In genomic region chr5:22094043-22094442, GRCm38 (mm10) we compare ENCODE assay signal across 14 mouse cellular contexts.
"Had no signal": no experiment of that assay in that cellular context is flagged by ENCODE, and none has a peak within 500 bp of the region (broad histone marks: within the 10 kb centered on the region; RNA-seq: fewer than 3 reads in every experiment).

No protein-coding gene starts in this region.

- ATAC-seq: lung, postnatal 0 days had no signal

- H3K27me3 ChIP-seq: liver, embryonic 15.5 days; midbrain, embryonic 15.5 days; neural tube, embryonic 13.5 days had no signal

- H3K9me3 ChIP-seq: limb, embryonic 10.5 days; liver, embryonic 15.5 days; midbrain, embryonic 10.5 days; midbrain, embryonic 15.5 days; neural tube, embryonic 13.5 days had no signal

- H3K4me1 ChIP-seq: liver, embryonic 15.5 days; midbrain, embryonic 10.5 days had no signal

- H3K4me2 ChIP-seq: liver, embryonic 11.5 days; liver, embryonic 15.5 days; midbrain, embryonic 15.5 days; neural tube, embryonic 13.5 days had no signal

- H3K9ac ChIP-seq: liver, embryonic 15.5 days; midbrain, embryonic 15.5 days; neural tube, embryonic 13.5 days had no signal

- H3K36me3 ChIP-seq: limb, embryonic 10.5 days; liver, embryonic 15.5 days; midbrain, embryonic 10.5 days; midbrain, embryonic 15.5 days; neural tube, embryonic 13.5 days had no signal

- DNase-seq: kidney, postnatal 10 days; kidney, postnatal 4 days; lung, adult 2 months; lung, postnatal 4 days; right cerebral cortex, adult 18-20 months; right cerebral cortex, postnatal 25 days had no signal

- H3K27ac ChIP-seq: layer of hippocampus, adult 2 months; limb, embryonic 10.5 days; liver, embryonic 15.5 days; midbrain, embryonic 10.5 days; midbrain, embryonic 15.5 days had no signal

- H3K4me3 ChIP-seq: layer of hippocampus, adult 2 months; limb, embryonic 10.5 days; liver, embryonic 15.5 days; midbrain, embryonic 10.5 days; midbrain, embryonic 15.5 days; neural tube, embryonic 13.5 days had no signal
